In genomic region chr12:17266673-17266990, GRCm38 (mm10) we compare ENCODE assay signal across 8 mouse cellular contexts. TPM values are rescaled to one million over a fixed set of nuclear protein-coding genes. Genes with fewer than 3 reads are reported as not detected.
DNase-seq lines count a peak whose midpoint lies in the region; ATAC-seq and TF ChIP-seq lines count a peak whose summit lies in the region.

No protein-coding gene starts in this region.

- H3K9ac ChIP-seq in kidney, embryonic 14.5 days (ENCODE audit: low read depth, low read length) = peak overlapping the region; percentile 94
- H3K9ac ChIP-seq in hindbrain, embryonic 11.5 days (ENCODE audit: low read depth, low read length) = peak overlapping the region; percentile 86
- H3K9ac ChIP-seq in midbrain, embryonic 11.5 days (ENCODE audit: low read length) = peak overlapping the region; percentile 92

- no peaks in the 10 kb centered on the region for H3K9me3 ChIP-seq in kidney, embryonic 14.5 days (ENCODE audit: control insufficient read depth, low read length)
- no peaks in the 10 kb centered on the region for H3K9me3 ChIP-seq in hindbrain, embryonic 11.5 days (ENCODE audit: control insufficient read depth, low read length)
- no peaks in the 10 kb centered on the region for H3K9me3 ChIP-seq in midbrain, embryonic 11.5 days (ENCODE audit: control insufficient read depth, low read length)

- peaks cover 21% of the 10 kb centered on the region for H3K36me3 ChIP-seq in kidney, embryonic 14.5 days (ENCODE audit: control insufficient read depth, insufficient read depth, low read length)
- H3K36me3 ChIP-seq in hindbrain, embryonic 11.5 days (ENCODE audit: control insufficient read depth, insufficient read depth, low read length) = peaks cover 5% of the 10 kb centered on the region; the same call in 1 of the 2 replicates
- H3K36me3 ChIP-seq in midbrain, embryonic 11.5 days (ENCODE audit: control insufficient read depth, insufficient read depth, low read length) = peaks cover 9% of the 10 kb centered on the region

- peak overlapping the region; percentile 73 for H3K27ac ChIP-seq in kidney, embryonic 14.5 days (ENCODE audit: low read depth, low read length)
- H3K27ac ChIP-seq in bone marrow, adult 2 months (ENCODE audit: control insufficient read depth, insufficient read depth, low read depth, low read length, poor library complexity) = peak overlapping the region; percentile 70
- H3K27ac ChIP-seq in hindbrain, embryonic 11.5 days (ENCODE audit: low read depth, low read length) = peak overlapping the region; percentile 6; the same call in 1 of the 2 replicates
- H3K27ac ChIP-seq in midbrain, embryonic 11.5 days (ENCODE audit: low read depth, low read length) = peak overlapping the region; percentile 57

- ATAC-seq in kidney, embryonic 14.5 days (ENCODE audit: low FRiP score, low TSS enrichment) = peak; percentile 75
- ATAC-seq in hindbrain, embryonic 11.5 days (ENCODE audit: low FRiP score) = peak; percentile 86
- peak; percentile 85 for ATAC-seq in midbrain, embryonic 11.5 days (ENCODE audit: low FRiP score)

- no peaks in the 10 kb centered on the region for H3K27me3 ChIP-seq in kidney, embryonic 14.5 days (ENCODE audit: control insufficient read depth, insufficient read depth, low read length)
- H3K27me3 ChIP-seq in hindbrain, embryonic 11.5 days (ENCODE audit: control insufficient read depth, insufficient read depth, low read length) = no peaks in the 10 kb centered on the region
- no peaks in the 10 kb centered on the region for H3K27me3 ChIP-seq in midbrain, embryonic 11.5 days (ENCODE audit: control insufficient read depth, insufficient read depth, low read length)

- H3K4me2 ChIP-seq in kidney, embryonic 14.5 days (replicated peaks; ENCODE audit: low read depth, low read length) = peak overlapping the region; percentile 72
- peak overlapping the region; percentile 74 for H3K4me2 ChIP-seq in hindbrain, embryonic 11.5 days (replicated peaks; ENCODE audit: low read depth, low read length)
- H3K4me2 ChIP-seq in midbrain, embryonic 11.5 days = peak overlapping the region; percentile 79

- no peak for TF ChIP-seq CTCF in bone marrow, adult 2 months (IDR thresholded peaks at IDR 0.05; ENCODE audit: control insufficient read depth, insufficient read depth, low read length)

- TF ChIP-seq POLR2A in bone marrow, adult 2 months (IDR thresholded peaks at IDR 0.05; ENCODE audit: borderline replicate concordance, control insufficient read depth, low read depth, low read length) = no peak

- H3K4me1 ChIP-seq in kidney, embryonic 14.5 days (ENCODE audit: control insufficient read depth, insufficient read depth, low read length) = peaks cover 9% of the 10 kb centered on the region
- H3K4me1 ChIP-seq in bone marrow, adult 2 months (ENCODE audit: control insufficient read depth, insufficient read depth, low read length) = peaks cover 1% of the 10 kb centered on the region
- peaks cover 5% of the 10 kb centered on the region for H3K4me1 ChIP-seq in hindbrain, embryonic 11.5 days (replicated peaks; ENCODE audit: control insufficient read depth, insufficient read depth, low read length)
- H3K4me1 ChIP-seq in midbrain, embryonic 11.5 days (ENCODE audit: control insufficient read depth, insufficient read depth, low read length) = peaks cover 10% of the 10 kb centered on the region

- WGBS in kidney, embryonic 14.5 days = under 1% methylated on average over 21 of the region's 21 CpGs
- WGBS in bone marrow, adult 2 months = 0% methylated on average over 21 of the region's 21 CpGs
- WGBS in hindbrain, embryonic 11.5 days = 0% methylated on average over 21 of the region's 21 CpGs
- WGBS in midbrain, embryonic 11.5 days = 0% methylated on average over 20 of the region's 21 CpGs

- DNase-seq in kidney, adult 18-20 months = no peak
- no peak for DNase-seq in hindbrain, embryonic 11.5 days (ENCODE audit: low spot score)
- no peak for DNase-seq in midbrain, embryonic 11.5 days (ENCODE audit: low spot score, missing footprints)
- DNase-seq in right cerebral cortex, postnatal 25 days = no peak
- no peak for DNase-seq in adipocyte (ENCODE audit: low spot score)
- no peak for DNase-seq in adrenal gland, postnatal 10 days

- H3K4me3 ChIP-seq in kidney, embryonic 14.5 days (ENCODE audit: low read length) = peak overlapping the region; percentile 87
- H3K4me3 ChIP-seq in bone marrow, adult 2 months (replicated peaks; ENCODE audit: control insufficient read depth, low read depth, low read length) = peak overlapping the region; percentile 94
- H3K4me3 ChIP-seq in hindbrain, embryonic 11.5 days (ENCODE audit: low read depth, low read length) = peak overlapping the region; percentile 97
- peak overlapping the region; percentile 78 for H3K4me3 ChIP-seq in midbrain, embryonic 11.5 days (ENCODE audit: low read depth, low read length)

RNA-seq across cellular contexts. Expression of gene Pdia6, which starts 0.3 kb away (rescaled TPM):
- 502 and 534 TPM in 2 replicates for polyA plus RNA-seq in kidney, embryonic 14.5 days (2014; fragmentation: Nextera tagmentation; extraction: Ambion mirVana)
- polyA plus RNA-seq in bone marrow, adult 2 months (2011; ENCODE audit: insufficient read depth, insufficient read length, low replicate concordance, missing spikeins) = 49.6 and 79.1 TPM in 2 replicates
- 545 and 570 TPM in 2 replicates for polyA plus RNA-seq in hindbrain, embryonic 11.5 days (2014; fragmentation: Nextera tagmentation; extraction: Ambion mirVana)
- polyA plus RNA-seq in midbrain, embryonic 11.5 days (2014; fragmentation: Nextera tagmentation; extraction: Ambion mirVana) = 540 TPM in 2 replicates
- total RNA-seq in adrenal gland, postnatal 10 days (2021) = 100 to 1,000 TPM; 159 to 179 TPM

Comparison
In these comparisons a context has a peak if more than half of its experiments do, and no peak if none do; other contexts are left out.
1. H3K27ac ChIP-seq: peak in every context shown above with its lines; median percentile 73 in kidney, embryonic 14.5 days; 70 in bone marrow, adult 2 months; 57 in midbrain, embryonic 11.5 days; 6 in hindbrain, embryonic 11.5 days.